Comparison of ENCODE assay signal across 27 mouse cellular contexts in the genomic region with DNA sequence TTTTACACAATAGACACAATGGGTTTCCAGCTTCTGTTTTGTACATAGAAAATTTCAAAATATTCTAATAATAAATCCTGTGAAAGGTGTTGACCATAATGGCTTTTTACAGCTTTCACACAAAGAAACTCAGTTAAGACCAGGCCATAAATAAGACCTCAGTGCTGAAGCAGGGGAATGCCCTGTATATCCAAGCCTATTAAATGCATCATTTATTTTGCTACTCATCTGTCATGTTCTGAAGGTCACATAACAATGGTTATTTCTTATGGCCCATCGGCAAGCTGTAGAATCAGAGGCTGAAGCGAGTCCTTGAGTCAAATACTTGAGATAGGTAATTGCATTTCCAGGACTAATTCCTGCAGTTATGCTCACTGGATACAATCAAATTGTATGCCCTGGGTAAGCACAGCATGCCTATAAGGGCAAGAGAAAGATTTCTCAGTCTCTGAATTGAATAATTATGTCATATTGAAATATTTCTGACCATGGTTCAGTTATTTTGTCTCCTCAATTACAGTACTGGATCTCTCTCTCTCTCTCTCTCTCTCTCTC.
DNase-seq lines count a peak whose midpoint lies in the region; ATAC-seq and TF ChIP-seq lines count a peak whose summit lies in the region.
"Had no signal": no experiment of that assay in that cellular context is flagged by ENCODE, and none has a peak within 500 bp of the region (broad histone marks: within the 10 kb centered on the region; RNA-seq: fewer than 3 reads in every experiment).

No protein-coding gene starts in this region.

- no peak overlapping the region for H3K4me3 ChIP-seq in hindbrain, embryonic 12.5 days
- no peak overlapping the region for H3K4me3 ChIP-seq in hindbrain, postnatal 0 days (ENCODE audit: low read length)
- H3K4me3 ChIP-seq in neural tube, embryonic 12.5 days, result no peak overlapping the region
- no peak overlapping the region for H3K4me3 ChIP-seq in neural tube, embryonic 15.5 days (replicated peaks)
- no peak overlapping the region for H3K4me3 ChIP-seq in neural tube, embryonic 14.5 days (ENCODE audit: low read depth, low read length)
- no peak overlapping the region for H3K4me3 ChIP-seq in forebrain, embryonic 11.5 days (ENCODE audit: low read depth, low read length)
- H3K4me3 ChIP-seq: embryonic facial prominence, embryonic 12.5 days; embryonic facial prominence, embryonic 15.5 days; forebrain, embryonic 12.5 days; forebrain, embryonic 15.5 days; heart, embryonic 12.5 days; heart, embryonic 15.5 days; hindbrain, embryonic 15.5 days; intestine, embryonic 15.5 days had no signal

- no peaks in the 10 kb centered on the region for H3K36me3 ChIP-seq in hindbrain, embryonic 12.5 days
- H3K36me3 ChIP-seq in hindbrain, postnatal 0 days (ENCODE audit: insufficient read depth, low read length), result no peaks in the 10 kb centered on the region
- H3K36me3 ChIP-seq in neural tube, embryonic 12.5 days, result no peaks in the 10 kb centered on the region
- H3K36me3 ChIP-seq in neural tube, embryonic 15.5 days, result no peaks in the 10 kb centered on the region
- no peaks in the 10 kb centered on the region for H3K36me3 ChIP-seq in neural tube, embryonic 14.5 days (ENCODE audit: control insufficient read depth, insufficient read depth, low read length)
- H3K36me3 ChIP-seq in forebrain, embryonic 11.5 days (ENCODE audit: control insufficient read depth, insufficient read depth, low read length), result no peaks in the 10 kb centered on the region
- H3K36me3 ChIP-seq: embryonic facial prominence, embryonic 12.5 days; embryonic facial prominence, embryonic 15.5 days; forebrain, embryonic 12.5 days; forebrain, embryonic 15.5 days; G1E; heart, embryonic 12.5 days; heart, embryonic 15.5 days; hindbrain, embryonic 15.5 days; intestine, embryonic 15.5 days had no signal

- 0 out of 2 replicates have a peak, but pooled peaks have one; percentile 48 for ATAC-seq in hindbrain, embryonic 12.5 days (ENCODE audit: low FRiP score)
- no peak for ATAC-seq in hindbrain, postnatal 0 days
- peak; percentile 83 for ATAC-seq in neural tube, embryonic 12.5 days (ENCODE audit: low FRiP score, low read depth)
- no peak for ATAC-seq in neural tube, embryonic 15.5 days (ENCODE audit: low FRiP score)
- peak; percentile 72; the same call in 1 of the 2 replicates for ATAC-seq in neural tube, embryonic 14.5 days (ENCODE audit: low read depth)
- no peak for ATAC-seq in forebrain, embryonic 11.5 days (replicated peaks; ENCODE audit: low FRiP score)
- no peak for ATAC-seq in activated CD4-positive, CD25-positive, alpha-beta regulatory T cell, adult 4 months
- ATAC-seq: forebrain, embryonic 15.5 days; intestine, embryonic 15.5 days had no signal

- no peak overlapping the region for H3K27ac ChIP-seq in hindbrain, embryonic 12.5 days
- no peak overlapping the region for H3K27ac ChIP-seq in hindbrain, postnatal 0 days
- no peak overlapping the region for H3K27ac ChIP-seq in neural tube, embryonic 12.5 days
- no peak overlapping the region for H3K27ac ChIP-seq in neural tube, embryonic 15.5 days (replicated peaks)
- H3K27ac ChIP-seq in neural tube, embryonic 14.5 days (ENCODE audit: low read depth, low read length), result no peak overlapping the region
- H3K27ac ChIP-seq in forebrain, embryonic 11.5 days (ENCODE audit: low read depth, low read length), result no peak overlapping the region
- H3K27ac ChIP-seq: embryonic facial prominence, embryonic 12.5 days; embryonic facial prominence, embryonic 15.5 days; forebrain, embryonic 12.5 days; forebrain, embryonic 15.5 days; heart, embryonic 15.5 days; hindbrain, embryonic 15.5 days; intestine, embryonic 15.5 days had no signal

- no peak overlapping the region for H3K9ac ChIP-seq in hindbrain, embryonic 12.5 days
- no peak overlapping the region for H3K9ac ChIP-seq in hindbrain, postnatal 0 days (replicated peaks; ENCODE audit: low read length)
- H3K9ac ChIP-seq in neural tube, embryonic 12.5 days, result no peak overlapping the region
- no peak overlapping the region for H3K9ac ChIP-seq in neural tube, embryonic 15.5 days (replicated peaks)
- H3K9ac ChIP-seq in neural tube, embryonic 14.5 days (replicated peaks; ENCODE audit: low read depth, low read length), result no peak overlapping the region
- H3K9ac ChIP-seq in forebrain, embryonic 11.5 days (ENCODE audit: low read length), result no peak overlapping the region
- H3K9ac ChIP-seq: embryonic facial prominence, embryonic 12.5 days; embryonic facial prominence, embryonic 15.5 days; forebrain, embryonic 12.5 days; forebrain, embryonic 15.5 days; heart, embryonic 12.5 days; heart, embryonic 15.5 days; hindbrain, embryonic 15.5 days; intestine, embryonic 15.5 days had no signal

- no peaks in the 10 kb centered on the region for H3K27me3 ChIP-seq in hindbrain, embryonic 12.5 days
- no peaks in the 10 kb centered on the region for H3K27me3 ChIP-seq in hindbrain, postnatal 0 days (ENCODE audit: insufficient read depth, low read length)
- no peaks in the 10 kb centered on the region for H3K27me3 ChIP-seq in neural tube, embryonic 12.5 days (replicated peaks)
- no peaks in the 10 kb centered on the region for H3K27me3 ChIP-seq in neural tube, embryonic 15.5 days (replicated peaks)
- H3K27me3 ChIP-seq in neural tube, embryonic 14.5 days (ENCODE audit: control insufficient read depth, insufficient read depth, low read length), result no peaks in the 10 kb centered on the region
- H3K27me3 ChIP-seq in forebrain, embryonic 11.5 days (ENCODE audit: control insufficient read depth, insufficient read depth, low read length), result no peaks in the 10 kb centered on the region
- H3K27me3 ChIP-seq: CH12.LX; embryonic facial prominence, embryonic 12.5 days; embryonic facial prominence, embryonic 15.5 days; forebrain, embryonic 12.5 days; forebrain, embryonic 15.5 days; heart, embryonic 12.5 days; heart, embryonic 15.5 days; hindbrain, embryonic 15.5 days; intestine, embryonic 15.5 days had no signal

- no peaks in the 10 kb centered on the region for H3K4me1 ChIP-seq in hindbrain, embryonic 12.5 days
- no peaks in the 10 kb centered on the region for H3K4me1 ChIP-seq in hindbrain, postnatal 0 days (ENCODE audit: insufficient read depth, low read length)
- H3K4me1 ChIP-seq in neural tube, embryonic 12.5 days, result no peaks in the 10 kb centered on the region
- H3K4me1 ChIP-seq in neural tube, embryonic 15.5 days, result no peaks in the 10 kb centered on the region
- no peaks in the 10 kb centered on the region for H3K4me1 ChIP-seq in neural tube, embryonic 14.5 days (ENCODE audit: control insufficient read depth, insufficient read depth, low read length)
- H3K4me1 ChIP-seq in forebrain, embryonic 11.5 days (replicated peaks; ENCODE audit: control insufficient read depth, insufficient read depth, low read length), result no peaks in the 10 kb centered on the region
- H3K4me1 ChIP-seq: embryonic facial prominence, embryonic 12.5 days; embryonic facial prominence, embryonic 15.5 days; forebrain, embryonic 12.5 days; forebrain, embryonic 15.5 days; heart, embryonic 12.5 days; heart, embryonic 15.5 days; hindbrain, embryonic 15.5 days; intestine, embryonic 15.5 days had no signal

- no peak for DNase-seq in hindbrain, postnatal 0 days (ENCODE audit: low spot score)
- no peak for DNase-seq in forebrain, embryonic 11.5 days (ENCODE audit: low spot score)
- DNase-seq: adrenal gland, adult 8-10 months; adrenal gland, postnatal 25 days; B cell, adult 2 months; cerebellum, adult 2 months; cerebellum, adult 9-11 months; cerebellum, postnatal 25 days; gastrocnemius, postnatal 25 days; heart, adult 18-20 months; heart, postnatal 10 days; heart, postnatal 36 days had no signal

- no peak overlapping the region for H3K4me2 ChIP-seq in hindbrain, embryonic 12.5 days (replicated peaks)
- H3K4me2 ChIP-seq in hindbrain, postnatal 0 days (ENCODE audit: low read depth, low read length), result no peak overlapping the region
- no peak overlapping the region for H3K4me2 ChIP-seq in neural tube, embryonic 12.5 days (replicated peaks)
- no peak overlapping the region for H3K4me2 ChIP-seq in neural tube, embryonic 15.5 days
- no peak overlapping the region for H3K4me2 ChIP-seq in neural tube, embryonic 14.5 days (ENCODE audit: low read depth, low read length)
- no peak overlapping the region for H3K4me2 ChIP-seq in forebrain, embryonic 11.5 days (ENCODE audit: low read depth, low read length, severe bottlenecking)
- H3K4me2 ChIP-seq: embryonic facial prominence, embryonic 12.5 days; embryonic facial prominence, embryonic 15.5 days; forebrain, embryonic 12.5 days; forebrain, embryonic 15.5 days; heart, embryonic 12.5 days; heart, embryonic 15.5 days; hindbrain, embryonic 15.5 days; intestine, embryonic 15.5 days had no signal

- WGBS in hindbrain, embryonic 12.5 days, result 65% methylated on average over 2 of the region's 2 CpGs
- WGBS in hindbrain, postnatal 0 days, result 66% methylated on average over 2 of the region's 2 CpGs
- WGBS in neural tube, embryonic 12.5 days, result 35% methylated on average over 2 of the region's 2 CpGs
- WGBS in neural tube, embryonic 15.5 days, result 27% methylated on average over 2 of the region's 2 CpGs
- 31% methylated on average over 2 of the region's 2 CpGs for WGBS in neural tube, embryonic 14.5 days
- 75% methylated on average over 2 of the region's 2 CpGs for WGBS in forebrain, embryonic 11.5 days

- no peak for TF ChIP-seq CTCF in hindbrain, postnatal 0 days (IDR thresholded peaks at IDR 0.05; ENCODE audit: low read depth)

- no peaks in the 10 kb centered on the region for H3K9me3 ChIP-seq in hindbrain, embryonic 12.5 days (replicated peaks)
- no peaks in the 10 kb centered on the region for H3K9me3 ChIP-seq in hindbrain, postnatal 0 days (ENCODE audit: low read length)
- H3K9me3 ChIP-seq in neural tube, embryonic 12.5 days, result no peaks in the 10 kb centered on the region
- no peaks in the 10 kb centered on the region for H3K9me3 ChIP-seq in neural tube, embryonic 15.5 days (replicated peaks)
- no peaks in the 10 kb centered on the region for H3K9me3 ChIP-seq in neural tube, embryonic 14.5 days (ENCODE audit: control insufficient read depth, low read length)
- no peaks in the 10 kb centered on the region for H3K9me3 ChIP-seq in forebrain, embryonic 11.5 days (ENCODE audit: control insufficient read depth, low read length)
- H3K9me3 ChIP-seq: embryonic facial prominence, embryonic 12.5 days; embryonic facial prominence, embryonic 15.5 days; forebrain, embryonic 12.5 days; forebrain, embryonic 15.5 days; G1E; heart, embryonic 12.5 days; heart, embryonic 15.5 days; hindbrain, embryonic 15.5 days; intestine, embryonic 15.5 days had no signal

Comparison
In these comparisons a context has a peak if more than half of its experiments do, and no peak if none do; other contexts are left out.
1. ATAC-seq: peak in hindbrain, embryonic 12.5 days (single experiment), neural tube, embryonic 12.5 days (single experiment) and neural tube, embryonic 14.5 days (single experiment); none in hindbrain, postnatal 0 days (single experiment), neural tube, embryonic 15.5 days (single experiment), forebrain, embryonic 11.5 days (single experiment) and activated CD4-positive, CD25-positive, alpha-beta regulatory T cell, adult 4 months (single experiment).